Mouse (Mus musculus) E14TG2a.4 (cell line): Measurements from ENCODE around the gene Snx22.

ENCODE experiments used
- H3K27me3 ChIP-seq: 2 replicates; pipeline ENCODE4 v1.6.1; 2014; ENCODE audit warnings: low read length, control low read depth; ENCODE audit not compliant: insufficient read depth
- H3K36me3 ChIP-seq: 2 replicates; pipeline ENCODE4 v1.6.1; 2014; ENCODE audit warnings: low read length, control low read depth; ENCODE audit not compliant: insufficient read depth
- H3K4me1 ChIP-seq: replicated peaks from 2 replicates; pipeline ENCODE4 v1.6.1; 2014; ENCODE audit warnings: low read depth, low read length, control low read depth
- H3K4me3 ChIP-seq: replicated peaks from 2 replicates; pipeline ENCODE4 v1.5.1; 2014; ENCODE audit warnings: mild to moderate bottlenecking, low read length
- H3K9me3 ChIP-seq: 2 replicates; pipeline ENCODE4 v1.6.1; 2014; ENCODE audit warnings: low read length, control low read depth
- CTCF ChIP-seq: conservative IDR thresholded peaks from 2 replicates; pipeline ENCODE4 v1.5.1; 2014; ENCODE audit warnings: low read length
- NANOG ChIP-seq: IDR thresholded peaks from 2 replicates; pipeline ENCODE4 v1.6.1; 2014; ENCODE audit warnings: borderline replicate concordance, low read length, mixed read lengths
- POU5F1 ChIP-seq: IDR thresholded peaks from 2 replicates; pipeline ENCODE4 v1.6.1; 2014; ENCODE audit warnings: low read length, borderline replicate concordance

Gene Snx22

GRCm38 (mm10) chr9:66064316-66064715 is 5.2 kb downstream of the Snx22 start:
- Histone ChIP-seq H3K4me3 (no peak overlapping the region), H3K4me1 (peaks cover 59% of the 10 kb centered on the region), H3K36me3 (peaks cover 64% of the 10 kb centered on the region), H3K27me3 (peaks cover 26% of the 10 kb centered on the region), H3K9me3 (no peaks in the 10 kb centered on the region)
- TF ChIP-seq POU5F1 (no peak), CTCF (no peak), NANOG (no peak)

GRCm38 (mm10) chr9:66063446-66063845 is 6.1 kb downstream of the Snx22 start:
- Histone ChIP-seq H3K4me3 (no peak overlapping the region), H3K4me1 (peaks cover 59% of the 10 kb centered on the region), H3K27me3 (peaks cover 17% of the 10 kb centered on the region), H3K36me3 (peaks cover 64% of the 10 kb centered on the region), H3K9me3 (no peaks in the 10 kb centered on the region)
- no peak for TF ChIP-seq POU5F1
- TF ChIP-seq NANOG = no peak
- TF ChIP-seq CTCF = no peak

DNA sequence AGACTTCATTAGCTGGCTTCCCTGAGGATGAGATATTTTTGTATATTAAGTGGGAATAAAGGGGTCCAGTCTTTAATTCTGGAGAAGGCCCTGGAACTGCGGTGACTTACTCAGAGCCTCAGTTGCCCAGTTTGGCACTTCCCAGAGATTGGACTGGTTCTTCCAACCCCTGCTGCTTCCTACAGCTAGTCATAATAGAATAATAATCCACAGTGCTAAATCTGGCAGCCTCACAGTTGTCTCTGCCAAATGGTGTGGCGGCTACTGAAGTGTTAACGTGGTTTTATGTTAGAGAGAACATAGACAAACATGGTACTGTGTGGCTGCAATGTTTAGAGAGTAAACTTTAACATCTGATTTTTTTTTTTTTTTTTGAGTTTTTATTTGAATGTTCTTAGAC is 7.9 kb downstream of the Snx22 start:
- TF ChIP-seq POU5F1 (no peak), NANOG (no peak), CTCF (no peak)

GRCm38 (mm10) chr9:66060986-66061385 is 8.5 kb downstream of the Snx22 start:
- no peaks in the 10 kb centered on the region for H3K9me3 ChIP-seq
- TF ChIP-seq NANOG = no peak
- no peak for TF ChIP-seq CTCF
- no peak for TF ChIP-seq POU5F1
- H3K27me3 ChIP-seq = no peaks in the 10 kb centered on the region
- H3K4me1 ChIP-seq = peaks cover 49% of the 10 kb centered on the region
- H3K4me3 ChIP-seq = peak overlapping the region; percentile 93
- peaks cover 48% of the 10 kb centered on the region for H3K36me3 ChIP-seq

More for the DNA sequence above, 7.9 kb downstream of the Snx22 start:
- Histone ChIP-seq H3K9me3 (no peaks in the 10 kb centered on the region), H3K27me3 (no peaks in the 10 kb centered on the region), H3K4me3 (no peak overlapping the region), H3K36me3 (peaks cover 55% of the 10 kb centered on the region), H3K4me1 (peaks cover 49% of the 10 kb centered on the region)

DNA sequence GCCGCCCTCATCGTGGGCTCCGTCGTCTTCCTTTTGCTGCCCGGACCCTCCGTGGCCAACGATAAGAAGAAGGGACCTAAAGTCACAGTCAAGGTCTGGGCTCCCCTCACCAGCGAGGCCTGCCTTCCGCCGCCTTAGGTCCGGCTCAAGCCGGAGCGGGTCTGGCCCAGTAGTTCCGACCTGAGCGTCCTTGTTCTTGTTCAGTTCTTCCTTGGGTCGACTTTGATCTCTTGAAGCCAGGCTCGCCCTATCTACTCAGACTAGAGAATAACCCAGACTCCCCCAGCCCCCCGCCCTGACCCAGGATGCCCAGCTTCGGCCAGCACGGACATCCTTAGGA is 9.2 kb downstream of the Snx22 start:
- Histone ChIP-seq H3K27me3 (no peaks in the 10 kb centered on the region), H3K36me3 (peaks cover 41% of the 10 kb centered on the region), H3K4me3 (peak overlapping the region; percentile 93), H3K4me1 (peaks cover 45% of the 10 kb centered on the region), H3K9me3 (no peaks in the 10 kb centered on the region)
- TF ChIP-seq CTCF (no peak), NANOG (no peak), POU5F1 (no peak)

- peaks cover 37% of the 10 kb centered on the region for H3K36me3 ChIP-seq
- no peak for TF ChIP-seq NANOG
- TF ChIP-seq CTCF = no peak
- no peak for TF ChIP-seq POU5F1
- H3K9me3 ChIP-seq = no peaks in the 10 kb centered on the region
- peak within 1 kb of the TSS; percentile 93 for H3K4me3 ChIP-seq
- H3K27me3 ChIP-seq = no peaks in the 10 kb centered on the region
- H3K4me1 ChIP-seq = peaks cover 42% of the 10 kb centered on the region
These were observed 9.8 kb downstream of the Snx22 start, which contains the start of gene Ppib for GRCm38 (mm10) chr9:66059583-66060307. Ppib (plus strand) TSS chr9:66060222.

GRCm38 (mm10) chr9:66053620-66054019 is 15.9 kb downstream of the Snx22 start:
- no peak overlapping the region for H3K4me3 ChIP-seq
- TF ChIP-seq POU5F1 = no peak
- TF ChIP-seq CTCF = peak; percentile 65
- TF ChIP-seq NANOG = no peak
- H3K4me1 ChIP-seq = peaks cover 8% of the 10 kb centered on the region; the same call in 1 of the 2 replicates
- H3K9me3 ChIP-seq = peaks cover 5% of the 10 kb centered on the region; the same call in 1 of the 2 replicates
- peaks cover 4% of the 10 kb centered on the region; the same call in 1 of the 2 replicates for H3K27me3 ChIP-seq
- H3K36me3 ChIP-seq = no peaks in the 10 kb centered on the region

- no peaks in the 10 kb centered on the region for H3K36me3 ChIP-seq
- H3K9me3 ChIP-seq = peaks cover 5% of the 10 kb centered on the region; the same call in 1 of the 2 replicates
- peaks cover 5% of the 10 kb centered on the region; the same call in 1 of the 2 replicates for H3K4me1 ChIP-seq
- H3K4me3 ChIP-seq = no peak overlapping the region
- TF ChIP-seq NANOG = no peak
- no peak for TF ChIP-seq CTCF
- TF ChIP-seq POU5F1 = no peak
- H3K27me3 ChIP-seq = peaks cover 4% of the 10 kb centered on the region; the same call in 1 of the 2 replicates
These were observed 16.8 kb downstream of the Snx22 start for GRCm38 (mm10) chr9:66052731-66053130.

- peaks cover 5% of the 10 kb centered on the region; the same call in 1 of the 2 replicates for H3K4me1 ChIP-seq
- TF ChIP-seq NANOG (no peak), POU5F1 (no peak), CTCF (no peak)
- peaks cover 5% of the 10 kb centered on the region; the same call in 1 of the 2 replicates for H3K9me3 ChIP-seq
- H3K36me3 ChIP-seq = no peaks in the 10 kb centered on the region
- no peak overlapping the region for H3K4me3 ChIP-seq
- peaks cover 4% of the 10 kb centered on the region; the same call in 1 of the 2 replicates for H3K27me3 ChIP-seq
These were observed 18.0 kb downstream of the Snx22 start for GRCm38 (mm10) chr9:66051493-66051892.
